Mouse (Mus musculus) stomach, postnatal 0 days (tissue): ENCODE measurements around the gene Os9. TPM values are rescaled to one million over a fixed set of nuclear protein-coding genes. Genes with fewer than 3 reads are reported as not detected.
A peak's percentile ranks its signal among the peaks of the same experiment; 100 is the strongest.

Experiments
- ATAC-seq: fragments of 200-750 bp; cut with Nextera tagmentation; 2 replicates; pipeline ENCODE4 v1.8.0; 2017; ENCODE audit not compliant: low FRiP score, low TSS enrichment
- DNase-seq: peaks from one replicate; pipeline ENCODE4 v3.0.0-alpha.2; 2016; ENCODE audit warnings: low spot score
- H3K27ac ChIP-seq: fragments of 300-500 bp; sonication (generic); replicated peaks from 2 replicates; pipeline ENCODE4 v1.5.1; 2014; ENCODE audit warnings: mild to moderate bottlenecking, control low read depth
- H3K27me3 ChIP-seq: fragments of 300-500 bp; sonication (generic); 2 replicates; pipeline ENCODE4 v1.6.1; 2014; ENCODE audit warnings: low read length; ENCODE audit not compliant: control insufficient read depth, insufficient read depth
- H3K36me3 ChIP-seq: fragments of 300-500 bp; sonication (generic); 2 replicates; pipeline ENCODE4 v1.6.1; 2014; ENCODE audit warnings: low read length, mixed read lengths; ENCODE audit not compliant: control insufficient read depth, insufficient read depth
- H3K4me1 ChIP-seq: fragments of 300-500 bp; sonication (generic); replicated peaks from 2 replicates; pipeline ENCODE4 v1.6.1; 2014; ENCODE audit warnings: antibody characterized with exemption; ENCODE audit not compliant: control insufficient read depth, insufficient read depth
- H3K4me2 ChIP-seq: fragments of 300-500 bp; sonication (generic); replicated peaks from 2 replicates; pipeline ENCODE4 v1.6.1; 2014; ENCODE audit warnings: low read depth, mild to moderate bottlenecking, control low read depth, moderate library complexity
- H3K4me3 ChIP-seq: fragments of 300-500 bp; sonication (generic); 2 replicates; pipeline ENCODE4 v1.5.1; 2014; ENCODE audit warnings: low read depth, low read length, control low read depth
- H3K9ac ChIP-seq: fragments of 300-500 bp; sonication (generic); 2 replicates; pipeline ENCODE4 v1.6.1; 2014; ENCODE audit warnings: mild to moderate bottlenecking, low read length, control low read depth, mixed read lengths
- H3K9me3 ChIP-seq: fragments of 300-500 bp; sonication (generic); 2 replicates; pipeline ENCODE4 v1.6.1; 2016; ENCODE audit warnings: low read length; ENCODE audit not compliant: control insufficient read depth
- CTCF ChIP-seq: IDR thresholded peaks from 2 replicates; pipeline ENCODE4 v1.5.1; 2016; ENCODE audit warnings: antibody characterized with exemption, low read depth, mild to moderate bottlenecking, moderate library complexity
- EP300 ChIP-seq: optimal IDR thresholded peaks from 2 replicates; pipeline ENCODE3; 2016; ENCODE audit warnings: antibody characterized with exemption
- WGBS: fragments of 180-500 bp; shearing (Covaris S2); extraction: QIAGEN DNeasy Blood & Tissue Kit; methylation state at CpG from one replicate; pipeline ENCODE4 v1.1.7; 2014; 5-methylcytosine and 5-hydroxymethylcytosine counted together
- polyA plus RNA-seq: library from polyadenylated mRNA; unstranded; fragments of >200 nt; fragmentation: Nextera tagmentation; extraction: Ambion mirVana; gene quantifications from 2 replicates; pipeline ENCODE4 v1.2.1, GENCODE M21; 2015

Os9 gene
- polyA plus RNA-seq, 1 experiment from 2014 or later: 81.9 TPM

DNA sequence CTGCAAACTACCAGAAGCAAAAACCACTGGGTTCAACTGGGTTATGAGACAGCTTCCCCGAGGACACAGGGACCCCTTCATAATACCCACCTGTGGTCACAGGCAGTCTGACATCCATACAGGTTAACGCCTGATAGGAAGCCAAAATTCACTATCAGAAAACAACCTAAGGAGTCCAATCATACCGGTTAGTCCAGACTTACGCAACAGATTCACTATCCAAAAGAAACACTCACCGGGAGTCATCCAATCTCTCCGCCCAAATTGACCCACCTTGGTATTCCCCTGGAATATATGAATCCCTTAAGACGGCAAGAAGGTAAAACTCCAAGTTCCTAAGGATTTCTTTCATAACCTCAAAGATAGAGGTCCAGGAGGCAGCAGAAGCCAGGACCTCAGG lies 23.6 kb upstream of the Os9 start:
- Histone ChIP-seq H3K9ac (no peak overlapping the region), H3K4me3 (no peak overlapping the region), H3K36me3 (no peaks in the 10 kb centered on the region), H3K27me3 (no peaks in the 10 kb centered on the region), H3K27ac (peak overlapping the region; percentile 53; the same call in 1 of the 2 replicates), H3K4me1 (no peaks in the 10 kb centered on the region), H3K9me3 (no peaks in the 10 kb centered on the region), H3K4me2 (no peak overlapping the region)
- WGBS: 67% methylated on average over 7 of the region's 7 CpGs
- no peak for DNase-seq
- no peak for ATAC-seq
- TF ChIP-seq CTCF: no peak
- TF ChIP-seq EP300: no peak

DNA sequence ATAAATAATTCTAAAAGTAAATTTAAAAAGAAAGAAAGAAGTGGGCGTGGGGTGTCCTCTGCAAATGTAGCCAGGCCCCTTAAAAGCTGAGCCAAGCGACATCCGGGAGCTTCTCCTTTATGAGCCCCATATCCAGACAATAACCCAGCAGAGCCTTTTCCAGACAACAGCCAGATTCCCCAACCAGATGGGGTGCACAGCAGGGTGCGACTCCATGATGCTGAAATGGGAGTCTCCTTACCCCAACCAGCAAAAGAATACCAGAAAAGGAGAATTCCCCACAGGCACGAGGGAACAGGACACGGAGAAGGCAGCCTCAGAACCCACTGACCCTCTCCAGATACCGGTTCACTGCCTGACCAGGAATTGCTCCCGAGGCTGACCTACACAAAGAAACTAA lies 22.3 kb upstream of the Os9 start:
- 91% methylated on average over 8 of the region's 8 CpGs for WGBS
- H3K9ac ChIP-seq: no peak overlapping the region
- no peak for ATAC-seq
- DNase-seq: no peak
- H3K4me1 ChIP-seq: no peaks in the 10 kb centered on the region
- no peaks in the 10 kb centered on the region for H3K27me3 ChIP-seq
- TF ChIP-seq EP300 (no peak), CTCF (no peak)
- no peak overlapping the region for H3K4me3 ChIP-seq
- H3K36me3 ChIP-seq: no peaks in the 10 kb centered on the region
- H3K4me2 ChIP-seq: no peak overlapping the region
- no peaks in the 10 kb centered on the region for H3K9me3 ChIP-seq
- H3K27ac ChIP-seq: no peak overlapping the region

- no peak overlapping the region for H3K27ac ChIP-seq
- TF ChIP-seq EP300 (no peak), CTCF (no peak)
- DNase-seq (no peak), ATAC-seq (no peak)
- H3K4me1 ChIP-seq: no peaks in the 10 kb centered on the region
- no peak overlapping the region for H3K9ac ChIP-seq
- H3K27me3 ChIP-seq: no peaks in the 10 kb centered on the region
- no peak overlapping the region for H3K4me3 ChIP-seq
- 58% methylated on average over 8 of the region's 8 CpGs for WGBS
- no peak overlapping the region for H3K4me2 ChIP-seq
- no peaks in the 10 kb centered on the region for H3K9me3 ChIP-seq
- H3K36me3 ChIP-seq: no peaks in the 10 kb centered on the region
Measured at GRCm38 (mm10) chr10:127141500-127141899, 20.6 kb upstream of the Os9 start.

- Histone ChIP-seq H3K4me1 (no peaks in the 10 kb centered on the region), H3K9me3 (no peaks in the 10 kb centered on the region), H3K9ac (no peak overlapping the region), H3K27ac (no peak overlapping the region), H3K4me3 (no peak overlapping the region), H3K4me2 (no peak overlapping the region), H3K27me3 (no peaks in the 10 kb centered on the region), H3K36me3 (no peaks in the 10 kb centered on the region)
- TF ChIP-seq CTCF: no peak
- TF ChIP-seq EP300: no peak
- DNase-seq (no peak), ATAC-seq (no peak)
- 67% methylated on average over 11 of the region's 11 CpGs for WGBS
Measured at GRCm38 (mm10) chr10:127140971-127141370, 20.0 kb upstream of the Os9 start.

DNA sequence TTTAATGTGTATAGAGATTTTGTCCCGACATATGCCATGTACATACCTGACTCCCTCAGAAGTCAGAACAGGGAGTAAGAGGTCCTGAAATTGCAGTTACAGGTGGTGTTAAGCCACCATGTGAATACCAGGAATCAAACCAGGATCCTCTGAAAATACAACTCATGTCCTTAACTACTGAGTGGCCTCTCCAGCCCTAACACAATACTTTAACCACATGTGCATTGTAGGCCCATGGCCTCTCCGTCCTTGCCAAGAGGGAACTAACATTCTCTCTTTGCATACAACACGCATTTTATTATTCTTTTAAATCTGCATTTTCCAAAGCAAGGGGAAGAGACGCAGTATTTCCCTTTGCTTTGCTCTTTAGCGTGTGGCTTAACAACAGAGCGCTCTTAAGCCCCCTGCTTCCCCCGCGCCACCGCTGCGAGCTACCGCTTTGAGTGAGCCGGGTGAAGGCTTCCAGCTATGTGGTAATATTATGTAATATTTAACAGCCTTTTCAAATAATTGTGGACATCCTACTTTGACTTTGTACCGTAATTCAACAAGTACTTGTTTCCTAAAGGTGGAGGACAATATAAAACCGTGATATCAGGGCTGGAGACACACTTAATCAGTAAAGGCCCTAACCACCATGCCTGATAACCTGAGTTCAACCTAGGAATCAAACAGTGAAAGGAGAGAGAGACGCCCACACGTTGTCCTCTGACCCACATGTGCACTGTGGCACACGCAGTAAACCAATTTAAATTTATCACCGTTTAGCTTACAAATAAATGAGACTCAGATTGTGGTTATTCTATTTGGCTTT lies 17.6 kb upstream of the Os9 start:
- peak; percentile 90 for ATAC-seq
- Histone ChIP-seq H3K9me3 (no peaks in the 10 kb centered on the region), H3K36me3 (no peaks in the 10 kb centered on the region), H3K4me2 (no peak overlapping the region), H3K4me1 (no peaks in the 10 kb centered on the region), H3K4me3 (no peak overlapping the region), H3K9ac (no peak overlapping the region), H3K27ac (0 out of 2 replicates have a peak overlapping the region, but pooled peaks have one; percentile 19), H3K27me3 (no peaks in the 10 kb centered on the region)
- peak; percentile 69 for DNase-seq
- TF ChIP-seq EP300 (no peak), CTCF (no peak)
- 66% methylated on average over 18 of the region's 18 CpGs for WGBS

GRCm38 (mm10) chr10:127137896-127138295 lies 17.0 kb upstream of the Os9 start:
- no peak overlapping the region for H3K4me2 ChIP-seq
- no peak for DNase-seq
- no peaks in the 10 kb centered on the region for H3K27me3 ChIP-seq
- no peaks in the 10 kb centered on the region for H3K36me3 ChIP-seq
- ATAC-seq: no peak
- 59% methylated on average over 3 of the region's 3 CpGs for WGBS
- no peak for TF ChIP-seq EP300
- TF ChIP-seq CTCF: no peak
- no peak overlapping the region for H3K4me3 ChIP-seq
- 0 out of 2 replicates have a peak overlapping the region, but pooled peaks have one; percentile 19 for H3K27ac ChIP-seq
- H3K9ac ChIP-seq: no peak overlapping the region
- no peaks in the 10 kb centered on the region for H3K4me1 ChIP-seq
- no peaks in the 10 kb centered on the region for H3K9me3 ChIP-seq
